Mouse (Mus musculus): ENCODE data around the gene Mrtfa. TPM values are rescaled to one million over a fixed set of nuclear protein-coding genes. Genes with fewer than 3 reads are reported as not detected.

Mrtfa gene
- total and polyA plus RNA-seq, 3 experiments, result 2.3 to 18.3 (median 17.2) TPM

- Histone ChIP-seq H3K9me3 (replicated peaks) (no peaks in the 10 kb centered on the region), H3K36me3 (replicated peaks) (peaks cover under 1% of the 10 kb centered on the region), H3K4me1 (ENCODE audit: insufficient read depth, low read depth, low read length) (peaks cover 33% of the 10 kb centered on the region), H3K27me3 (ENCODE audit: insufficient read depth, low read length) (no peaks in the 10 kb centered on the region; the same call in none of the 2 replicates), H3K4me3 (ENCODE audit: low read depth, low read length) (no peak overlapping the region)
- DNase-seq (ENCODE audit: low spot score), result no peak
- TF ChIP-seq CTCF (IDR thresholded peaks at IDR 0.05; ENCODE audit: low read depth, low read length) (no peak), GATA1 (IDR thresholded peaks at IDR 0.05; ENCODE audit: borderline replicate concordance, low read length) (no peak), TAL1 (conservative IDR thresholded peaks at IDR 0.05; ENCODE audit: low read depth, low read length) (no peak), POLR2AphosphoS5 (IDR thresholded peaks at IDR 0.05; ENCODE audit: insufficient replicate concordance, low read depth, low read length) (no peak), GATA2 (IDR thresholded peaks at IDR 0.05; ENCODE audit: borderline replicate concordance, low read depth, low read length) (no peak)
- ATAC-seq (ENCODE audit: extremely low read depth, insufficient number of reproducible peaks, low FRiP score, poor library complexity, severe bottlenecking), result no peak
Observed at GRCm38 (mm10) chr15:81192858-81193257, 2.3 kb upstream of the Mrtfa start.

GRCm38 (mm10) chr15:81192316-81192715 is 1.8 kb upstream of the Mrtfa start:
- ATAC-seq (ENCODE audit: extremely low read depth, insufficient number of reproducible peaks, low FRiP score, poor library complexity, severe bottlenecking), result no peak
- Histone ChIP-seq H3K4me3 (ENCODE audit: low read depth, low read length) (no peak overlapping the region), H3K9me3 (replicated peaks) (no peaks in the 10 kb centered on the region), H3K4me1 (ENCODE audit: insufficient read depth, low read depth, low read length) (peaks cover 30% of the 10 kb centered on the region), H3K36me3 (replicated peaks) (peaks cover 4% of the 10 kb centered on the region), H3K27me3 (ENCODE audit: insufficient read depth, low read length) (no peaks in the 10 kb centered on the region; the same call in none of the 2 replicates)
- TF ChIP-seq GATA2 (IDR thresholded peaks at IDR 0.05; ENCODE audit: borderline replicate concordance, low read depth, low read length), result no peak
- no peak for TF ChIP-seq GATA1 (IDR thresholded peaks at IDR 0.05; ENCODE audit: borderline replicate concordance, low read length)
- no peak for TF ChIP-seq POLR2AphosphoS5 (IDR thresholded peaks at IDR 0.05; ENCODE audit: insufficient replicate concordance, low read depth, low read length)
- no peak for TF ChIP-seq CTCF (IDR thresholded peaks at IDR 0.05; ENCODE audit: low read depth, low read length)
- TF ChIP-seq TAL1 (conservative IDR thresholded peaks at IDR 0.05; ENCODE audit: low read depth, low read length), result no peak
- DNase-seq (ENCODE audit: low spot score), result no peak

GRCm38 (mm10) chr15:81191303-81191702 is 746 bp upstream of the Mrtfa start:
- DNase-seq (ENCODE audit: low spot score) (no peak), ATAC-seq (ENCODE audit: extremely low read depth, insufficient number of reproducible peaks, low FRiP score, poor library complexity, severe bottlenecking) (no peak)
- peaks cover 27% of the 10 kb centered on the region for H3K4me1 ChIP-seq (ENCODE audit: insufficient read depth, low read depth, low read length)
- no peaks in the 10 kb centered on the region; the same call in none of the 2 replicates for H3K27me3 ChIP-seq (ENCODE audit: insufficient read depth, low read length)
- no peaks in the 10 kb centered on the region for H3K9me3 ChIP-seq (replicated peaks)
- H3K4me3 ChIP-seq (ENCODE audit: low read depth, low read length), result peak overlapping the region; percentile 89
- peaks cover 8% of the 10 kb centered on the region for H3K36me3 ChIP-seq (replicated peaks)
- TF ChIP-seq POLR2AphosphoS5 (IDR thresholded peaks at IDR 0.05; ENCODE audit: insufficient replicate concordance, low read depth, low read length), result no peak

- no peak for TF ChIP-seq TAL1 (conservative IDR thresholded peaks at IDR 0.05; ENCODE audit: low read depth, low read length)
- TF ChIP-seq POLR2AphosphoS5 (IDR thresholded peaks at IDR 0.05; ENCODE audit: insufficient replicate concordance, low read depth, low read length), result no peak
- TF ChIP-seq GATA2 (IDR thresholded peaks at IDR 0.05; ENCODE audit: borderline replicate concordance, low read depth, low read length), result no peak
- TF ChIP-seq GATA1 (IDR thresholded peaks at IDR 0.05; ENCODE audit: borderline replicate concordance, low read length), result no peak
- no peak for TF ChIP-seq CTCF (IDR thresholded peaks at IDR 0.05; ENCODE audit: low read depth, low read length)
- Histone ChIP-seq H3K4me3 (ENCODE audit: low read depth, low read length) (peak overlapping the region; percentile 89), H3K9me3 (replicated peaks) (no peaks in the 10 kb centered on the region), H3K36me3 (replicated peaks) (peaks cover 10% of the 10 kb centered on the region), H3K4me1 (ENCODE audit: insufficient read depth, low read depth, low read length) (peaks cover 26% of the 10 kb centered on the region), H3K27me3 (ENCODE audit: insufficient read depth, low read length) (no peaks in the 10 kb centered on the region; the same call in 1 of the 2 replicates)
- peak; percentile 31 for DNase-seq (ENCODE audit: low spot score)
- no peak for ATAC-seq (ENCODE audit: extremely low read depth, insufficient number of reproducible peaks, low FRiP score, poor library complexity, severe bottlenecking)
Observed at GRCm38 (mm10) chr15:81190011-81190629, 437 bp downstream of the Mrtfa start.

- no peaks in the 10 kb centered on the region for H3K9me3 ChIP-seq (replicated peaks)
- H3K4me3 ChIP-seq (ENCODE audit: low read depth, low read length), result no peak overlapping the region
- peaks cover 10% of the 10 kb centered on the region for H3K36me3 ChIP-seq (replicated peaks)
- no peak for TF ChIP-seq POLR2AphosphoS5 (IDR thresholded peaks at IDR 0.05; ENCODE audit: insufficient replicate concordance, low read depth, low read length)
- no peak for TF ChIP-seq GATA1 (IDR thresholded peaks at IDR 0.05; ENCODE audit: borderline replicate concordance, low read length)
- TF ChIP-seq GATA2 (IDR thresholded peaks at IDR 0.05; ENCODE audit: borderline replicate concordance, low read depth, low read length), result no peak
- TF ChIP-seq CTCF (IDR thresholded peaks at IDR 0.05; ENCODE audit: low read depth, low read length), result no peak
- TF ChIP-seq TAL1 (conservative IDR thresholded peaks at IDR 0.05; ENCODE audit: low read depth, low read length), result no peak
- no peaks in the 10 kb centered on the region for H3K27me3 ChIP-seq (ENCODE audit: insufficient read depth, low read length)
- no peak for DNase-seq (ENCODE audit: low spot score)
- ATAC-seq (ENCODE audit: extremely low read depth, insufficient number of reproducible peaks, low FRiP score, poor library complexity, severe bottlenecking), result no peak
- H3K4me1 ChIP-seq (ENCODE audit: insufficient read depth, low read depth, low read length), result peaks cover 29% of the 10 kb centered on the region
Observed at GRCm38 (mm10) chr15:81189061-81189460, 1.5 kb downstream of the Mrtfa start.

- TF ChIP-seq GATA2 (IDR thresholded peaks at IDR 0.05; ENCODE audit: borderline replicate concordance, low read depth, low read length) (no peak), POLR2AphosphoS5 (IDR thresholded peaks at IDR 0.05; ENCODE audit: insufficient replicate concordance, low read depth, low read length) (no peak), GATA1 (IDR thresholded peaks at IDR 0.05; ENCODE audit: borderline replicate concordance, low read length) (no peak), TAL1 (conservative IDR thresholded peaks at IDR 0.05; ENCODE audit: low read depth, low read length) (no peak), CTCF (IDR thresholded peaks at IDR 0.05; ENCODE audit: low read depth, low read length) (no peak)
- no peak for DNase-seq (ENCODE audit: low spot score)
- Histone ChIP-seq H3K4me1 (ENCODE audit: insufficient read depth, low read depth, low read length) (peaks cover 13% of the 10 kb centered on the region), H3K36me3 (replicated peaks) (peaks cover 10% of the 10 kb centered on the region), H3K27me3 (ENCODE audit: insufficient read depth, low read length) (no peaks in the 10 kb centered on the region), H3K4me3 (ENCODE audit: low read depth, low read length) (no peak overlapping the region), H3K9me3 (replicated peaks) (no peaks in the 10 kb centered on the region)
- no peak for ATAC-seq (ENCODE audit: extremely low read depth, insufficient number of reproducible peaks, low FRiP score, poor library complexity, severe bottlenecking)
Observed at GRCm38 (mm10) chr15:81184913-81185312, 5.6 kb downstream of the Mrtfa start.

Data from G1E (cell line).